Mouse (Mus musculus): ENCODE measurements around the gene Wdr75. TPM values are rescaled to one million over a fixed set of nuclear protein-coding genes. Genes with fewer than 3 reads are reported as not detected.

Wdr75 gene
- polyA plus RNA-seq, 1 experiment from 2014 or later: 31.9 TPM

GRCm38 (mm10) chr1:45868479-45869137 is 73.6 kb downstream of the Wdr75 start:
- H3K36me3 ChIP-seq: no peaks in the 10 kb centered on the region
- no peak overlapping the region for H3K4me3 ChIP-seq
- 58% methylated on average over 3 of the region's 3 CpGs for WGBS
- H3K9ac ChIP-seq: no peak overlapping the region
- H3K4me2 ChIP-seq: no peak overlapping the region
- no peak overlapping the region; the same call in none of the 2 replicates for H3K27ac ChIP-seq
- no peaks in the 10 kb centered on the region for H3K9me3 ChIP-seq (replicated peaks)
- peaks cover 16% of the 10 kb centered on the region for H3K4me1 ChIP-seq (replicated peaks)
- no peaks in the 10 kb centered on the region for H3K27me3 ChIP-seq
- ATAC-seq (replicated peaks; ENCODE audit: insufficient number of reproducible peaks, insufficient read depth, low FRiP score, low read depth): no peak

Other genes starting within 250 kb of the Wdr75 start
- not detected in 2 replicates for gene Gm5269, start 95.1 kb downstream of the Wdr75 start, polyA plus RNA-seq (2015; fragmentation: Nextera tagmentation; extraction: Ambion mirVana)
- 18.0 and 21.1 TPM in 2 replicates for gene Slc40a1, start 131.4 kb downstream of the Wdr75 start, polyA plus RNA-seq (2015; fragmentation: Nextera tagmentation; extraction: Ambion mirVana)

Measured in heart, embryonic 15.5 days (tissue).